Mouse (Mus musculus) CH12.LX (cell line): ENCODE measurements around the gene Prokr2. TPM values are rescaled to one million over a fixed set of nuclear protein-coding genes. Genes with fewer than 3 reads are reported as not detected.

ENCODE experiments used
- DNase-seq: peaks from one replicate; pipeline ENCODE4 v3.0.0-alpha.2; 2013; ENCODE audit errors: extremely low read depth
- H3K27ac ChIP-seq: 2 replicates; pipeline ENCODE4 v1.5.1; 2012; ENCODE audit warnings: low read depth, mild to moderate bottlenecking, control low read depth, moderate library complexity; ENCODE audit not compliant: insufficient read depth
- H3K27me3 ChIP-seq: replicated peaks from 2 replicates; pipeline ENCODE3; 2012; ENCODE audit warnings: inconsistent platforms
- H3K36me3 ChIP-seq, 2 experiments: replicated peaks in 1 of 2; 2 replicates each; pipeline versions ENCODE3 to v1.6.1; 2012; ENCODE audit warnings: inconsistent platforms in 1 of 2, low read length in 1 of 2, mild to moderate bottlenecking in 1 of 2, mixed read lengths in 1 of 2, moderate library complexity in 1 of 2; ENCODE audit not compliant: control insufficient read depth in 1 of 2, insufficient read depth in 1 of 2
- H3K4me1 ChIP-seq, 2 experiments: 2 replicates each; pipeline ENCODE4 v1.6.1; 2012; ENCODE audit warnings: inconsistent platforms in 1 of 2, moderate library complexity in 1 of 2; ENCODE audit not compliant: insufficient read depth in 2 of 2, control insufficient read depth in 1 of 2
- H3K4me2 ChIP-seq: 2 replicates; pipeline ENCODE4 v1.6.1; 2012; ENCODE audit warnings: low read depth, mild to moderate bottlenecking, control low read depth; ENCODE audit not compliant: poor library complexity, insufficient read depth, severe bottlenecking
- H3K4me3 ChIP-seq, 3 experiments: fragments of 150-350 bp in 1 of 3; sonication (generic) in 1 of 3; replicated peaks in 1 of 3; 2 replicates each; pipeline versions ENCODE3 to v1.5.1; 2011 to 2012; ENCODE audit warnings: low read depth in 2 of 3, low read length in 2 of 3, mild to moderate bottlenecking in 2 of 3, moderate library complexity in 2 of 3, control low read depth in 1 of 3, improper control_type of control experiment in 1 of 3, inconsistent platforms in 1 of 3, mixed read lengths in 1 of 3; ENCODE audit not compliant: poor library complexity in 1 of 3
- H3K79me2 ChIP-seq: replicated peaks from 2 replicates; pipeline ENCODE4 v1.6.1; 2012; ENCODE audit warnings: mild to moderate bottlenecking, moderate library complexity; ENCODE audit not compliant: control insufficient read depth, poor library complexity, insufficient read depth, severe bottlenecking; ENCODE audit errors: extremely low read depth
- H3K9ac ChIP-seq: 2 replicates; pipeline ENCODE4 v1.6.1; 2012; ENCODE audit warnings: low read depth, mild to moderate bottlenecking, control low read depth, moderate library complexity; ENCODE audit not compliant: insufficient read depth
- H3K9me3 ChIP-seq: replicated peaks from 2 replicates; pipeline ENCODE3; 2012; ENCODE audit warnings: low read length, inconsistent platforms, mixed read lengths
- BHLHE40 ChIP-seq: IDR thresholded peaks from 2 replicates; pipeline ENCODE4 v1.6.1; 2011; ENCODE audit warnings: mild to moderate bottlenecking, low read depth, low read length, improper control_type of control experiment
- CHD1 ChIP-seq: IDR thresholded peaks from 2 replicates; pipeline ENCODE4 v1.6.1; 2012; ENCODE audit warnings: low read depth, low read length, improper control_type of control experiment, inconsistent platforms
- EP300 ChIP-seq: IDR thresholded peaks from 2 replicates; pipeline ENCODE4 v1.6.1; 2011; ENCODE audit warnings: low read length, improper control_type of control experiment
- ETS1 ChIP-seq: conservative IDR thresholded peaks from 2 replicates; pipeline ENCODE4 v1.6.1; 2012; ENCODE audit warnings: low read depth, mild to moderate bottlenecking, inconsistent platforms, low read length, improper control_type of control experiment, moderate library complexity
- HCFC1 ChIP-seq: IDR thresholded peaks from 2 replicates; pipeline ENCODE4 v1.6.1; 2012; ENCODE audit warnings: low read depth, mild to moderate bottlenecking, inconsistent platforms, low read length, improper control_type of control experiment
- JUN ChIP-seq: IDR thresholded peaks from 2 replicates; pipeline ENCODE4 v1.6.1; 2011; ENCODE audit warnings: low read depth, mild to moderate bottlenecking, low read length, improper control_type of control experiment, moderate library complexity; ENCODE audit not compliant: insufficient read depth
- KAT2A ChIP-seq: IDR thresholded peaks from 2 replicates; pipeline ENCODE4 v1.6.1; 2012; ENCODE audit warnings: low read length, improper control_type of control experiment, inconsistent platforms; ENCODE audit not compliant: insufficient replicate concordance
- MAFK ChIP-seq: IDR thresholded peaks from 2 replicates; pipeline ENCODE4 v1.6.1; 2011; ENCODE audit warnings: low read length, improper control_type of control experiment; ENCODE audit not compliant: insufficient replicate concordance
- MEF2A ChIP-seq: IDR thresholded peaks from 2 replicates; pipeline ENCODE4 v1.6.1; 2014; ENCODE audit warnings: low read depth, mild to moderate bottlenecking, inconsistent platforms, low read length, improper control_type of control experiment, borderline replicate concordance
- NELFE ChIP-seq: IDR thresholded peaks from 2 replicates; pipeline ENCODE4 v1.6.1; 2011; ENCODE audit warnings: low read depth, low read length, improper control_type of control experiment
- SIN3A ChIP-seq: IDR thresholded peaks from 2 replicates; pipeline ENCODE4 v1.6.1; 2012; ENCODE audit warnings: low read length, improper control_type of control experiment, inconsistent platforms
- TBP ChIP-seq: conservative IDR thresholded peaks from 2 replicates; pipeline ENCODE4 v1.6.1; 2011; ENCODE audit warnings: low read depth, low read length, improper control_type of control experiment
- TCF12 ChIP-seq: IDR thresholded peaks from 2 replicates; pipeline ENCODE4 v1.6.1; 2014; ENCODE audit warnings: low read depth, mild to moderate bottlenecking, inconsistent platforms, low read length, improper control_type of control experiment
- UBTF ChIP-seq: IDR thresholded peaks from 2 replicates; pipeline ENCODE4 v1.6.1; 2012; ENCODE audit warnings: low read depth, mild to moderate bottlenecking, inconsistent platforms, low read length, improper control_type of control experiment, moderate library complexity
- USF1 ChIP-seq: IDR thresholded peaks from 2 replicates; pipeline ENCODE4 v1.6.1; 2014; ENCODE audit warnings: low read depth, mild to moderate bottlenecking, inconsistent platforms, low read length, improper control_type of control experiment
- USF2 ChIP-seq: conservative IDR thresholded peaks from 2 replicates; pipeline ENCODE4 v1.6.1; 2011; ENCODE audit warnings: low read depth, low read length, improper control_type of control experiment
- ZC3H11A ChIP-seq: IDR thresholded peaks from 2 replicates; pipeline ENCODE4 v1.6.1; 2012; ENCODE audit warnings: low read depth, mild to moderate bottlenecking, inconsistent platforms, low read length, improper control_type of control experiment
- ZKSCAN1 ChIP-seq: IDR thresholded peaks from 2 replicates; pipeline ENCODE4 v1.6.1; 2012; ENCODE audit warnings: low read depth, inconsistent platforms, low read length, improper control_type of control experiment, borderline replicate concordance
- ZMIZ1 ChIP-seq: IDR thresholded peaks from 2 replicates; pipeline ENCODE4 v1.6.1; 2012; ENCODE audit warnings: low read depth, mild to moderate bottlenecking, inconsistent platforms, low read length, improper control_type of control experiment
- ZNF384 ChIP-seq: IDR thresholded peaks from 2 replicates; pipeline ENCODE4 v1.6.1; 2012; ENCODE audit warnings: low read depth, low read length, improper control_type of control experiment, inconsistent platforms
- dilution Hi-C: fragments of 300-500 bp; cut with MboI; formaldehyde crosslinking; loops from 2 replicates; pipeline ENCODE4 v1.14.3; 2020; ENCODE audit warnings: low sequenced_read_pairs; ENCODE audit not compliant: extremely low pct_unique_long_range_greater_than_20kb, extremely low pct_ligation_motif_present
- in situ Hi-C: fragments of 300-500 bp; cut with MboI; formaldehyde crosslinking; loops from 3 replicates; pipeline ENCODE4 v1.14.3; 2019; ENCODE audit warnings: low sequenced_read_pairs, low pct_ligation_motif_present, low pct_unique_long_range_greater_than_20kb, mixed read lengths
- polyA plus RNA-seq: library from polyadenylated mRNA; unstranded; fragments of >175 nt; gene quantifications from 2 replicates; pipeline ENCODE4 v1.2.1, GENCODE M21; 2012; ENCODE audit warnings: low read depth; ENCODE audit not compliant: insufficient read length
- total RNA-seq, 2 experiments: library from RNA; depleted of rRNA; stranded (reverse); fragments of 300-350 nt in 1 of 2; fragments of >200 nt in 1 of 2; gene quantifications; 2 replicates each; pipeline ENCODE4 v1.2.3; 2012 to 2014

Prokr2 gene
- total and polyA plus RNA-seq, 3 experiments: 0.04 TPM; not detected in 2

DNA sequence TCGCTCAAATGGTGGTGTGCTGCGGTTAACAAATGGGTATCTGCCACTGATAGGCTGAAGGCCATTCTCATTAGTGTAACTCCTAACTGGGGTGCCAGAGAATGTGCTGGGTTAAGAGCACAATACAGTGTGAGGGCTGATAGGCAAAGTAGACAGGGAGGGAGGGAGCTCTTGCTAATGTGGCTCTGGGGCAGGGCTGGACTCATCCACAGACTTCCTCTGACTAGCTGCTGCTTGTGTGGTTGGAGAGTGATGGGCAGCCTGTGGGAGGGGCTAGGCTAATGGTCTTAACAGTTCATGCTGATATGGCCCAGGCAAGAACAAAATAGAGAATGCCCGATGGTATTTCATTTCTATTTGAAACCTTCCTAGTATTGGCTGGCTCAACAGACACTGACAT is 44.0 kb downstream of the Prokr2 start:
- H3K4me1 ChIP-seq: peaks cover 0 to 2% of the 10 kb centered on the region in 2 experiments; a peak in 2 of 4 replicates
- TF ChIP-seq ZNF384: no peak
- TF ChIP-seq ZC3H11A: no peak
- no peak for TF ChIP-seq NELFE
- no peak for TF ChIP-seq TCF12
- TF ChIP-seq UBTF: no peak
- no peak for TF ChIP-seq ZKSCAN1
- TF ChIP-seq TBP: no peak
- no peak for TF ChIP-seq ZMIZ1
- no peak for TF ChIP-seq MAFK
- TF ChIP-seq MEF2A: no peak
- TF ChIP-seq CHD1: no peak
- no peak for TF ChIP-seq ETS1
- no peak for TF ChIP-seq JUN
- no peak for TF ChIP-seq SIN3A
- no peak for TF ChIP-seq HCFC1
- TF ChIP-seq USF1: no peak
- TF ChIP-seq USF2: no peak
- no peak for TF ChIP-seq EP300
- no peak for TF ChIP-seq BHLHE40
- TF ChIP-seq, all 38 proteins: peak for 0
- Histone ChIP-seq H3K4me3 (no peak overlapping the region), H3K27me3 (no peaks in the 10 kb centered on the region), H3K27ac (no peak overlapping the region), H3K36me3 (no peaks in the 10 kb centered on the region), H3K9me3 (no peaks in the 10 kb centered on the region), H3K4me2 (no peak overlapping the region), H3K9ac (no peak overlapping the region), H3K79me2 (no peaks in the 10 kb centered on the region)
- DNase-seq: no peak
- in situ Hi-C loops: no loop called here
- dilution Hi-C loops: no loop called here

DNA sequence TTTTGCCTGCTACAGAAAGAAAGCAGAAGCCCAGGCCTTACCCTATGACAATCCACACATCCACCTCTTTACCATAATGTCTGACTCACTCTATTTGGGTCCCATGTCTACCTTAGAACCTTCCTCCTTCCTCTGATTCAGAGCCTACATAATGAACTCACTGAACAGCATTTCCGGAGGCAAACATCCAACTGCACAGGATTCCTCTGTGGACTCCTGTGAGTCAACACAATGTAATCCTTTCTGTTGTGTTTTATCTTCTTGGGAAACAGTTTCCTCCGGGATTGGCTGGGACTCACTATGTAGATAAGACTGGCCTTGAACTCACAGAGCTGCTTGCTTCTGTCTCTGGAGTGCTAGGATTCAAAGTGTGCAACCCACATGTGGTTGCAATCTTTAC is 44.9 kb downstream of the Prokr2 start:
- H3K27me3 ChIP-seq: no peaks in the 10 kb centered on the region
- H3K9me3 ChIP-seq: no peaks in the 10 kb centered on the region
- in situ Hi-C loops: no loop called here
- no peaks in the 10 kb centered on the region for H3K79me2 ChIP-seq
- no peak for DNase-seq
- no peak overlapping the region for H3K27ac ChIP-seq
- dilution Hi-C loops: no loop called here
- no peaks in the 10 kb centered on the region for H3K36me3 ChIP-seq
- peaks cover 0 to 2% of the 10 kb centered on the region in 2 experiments; a peak in 2 of 4 replicates for H3K4me1 ChIP-seq
- no peak overlapping the region for H3K4me3 ChIP-seq
- H3K9ac ChIP-seq: no peak overlapping the region
- TF ChIP-seq KAT2A: no peak
- no peak overlapping the region for H3K4me2 ChIP-seq
